Mouse (Mus musculus) layer of hippocampus, adult 18-20 months (tissue): ENCODE results near the gene Fbxo2. TPM values are rescaled to one million over a fixed set of nuclear protein-coding genes. Genes with fewer than 3 reads are reported as not detected.

ENCODE experiments used
- microRNA-seq, 2 experiments: library from miRNA; unstranded; fragments of <30 nt; microRNA quantifications; one replicate each; pipeline ENCODE4 v1.2.0; 2021
- total RNA-seq, 2 experiments: library from RNA; stranded (reverse); gene quantifications; 2 replicates each; pipeline ENCODE4 v1.2.3; 2021

Gene Fbxo2
- total RNA-seq, 2 experiments from 2014 or later, result 118 TPM

Small RNA genes lying within 50 kb of the gene (microRNA-seq; reads per million reads assigned to microRNA genes)
- gene Mir7022, result 0 to 0.20 reads per million in 2 experiments

Other genes starting within 250 kb of the Fbxo2 start
- 10 to 100 TPM; 20.1 to 20.3 TPM for gene Plod1, start 223.9 kb upstream of the Fbxo2 start, total RNA-seq
- gene 2510039O18Rik, start 219.7 kb upstream of the Fbxo2 start, total RNA-seq, result 10 to 100 TPM; 28.2 to 30.1 TPM
- gene Nppb, start 174.8 kb upstream of the Fbxo2 start, total RNA-seq, result not detected
- not detected for gene Nppa, start 159.9 kb upstream of the Fbxo2 start, total RNA-seq
- gene Clcn6, start 121.8 kb upstream of the Fbxo2 start, total RNA-seq, result 10 to 100 TPM; 79.0 to 82.0 TPM
- 10 to 100 TPM; 28.0 to 30.8 TPM for gene Mthfr, start 121.5 kb upstream of the Fbxo2 start, total RNA-seq
- 1 to 10 TPM; 6.3 to 7.6 TPM for gene Agtrap, start 72.6 kb upstream of the Fbxo2 start, total RNA-seq
- gene Mad2l2, start 30.2 kb upstream of the Fbxo2 start, total RNA-seq, result 10 to 100 TPM; 11.2 to 13.1 TPM
- gene Draxin, start 29.9 kb upstream of the Fbxo2 start, total RNA-seq, result under 1 TPM; 0.15 to 0.27 TPM
- gene Fbxo6, start 8.5 kb upstream of the Fbxo2 start, total RNA-seq, result 10 to 100 TPM; 30.3 to 33.3 TPM
- gene Fbxo44, start 139 bp upstream of the Fbxo2 start, total RNA-seq, result 100 to 1,000 TPM; 133 to 136 TPM
- 10 to 100 TPM; 34.2 to 37.7 TPM for gene Disp3, start 127.3 kb downstream of the Fbxo2 start, total RNA-seq